Mouse (Mus musculus) stomach, postnatal 0 days (tissue): ENCODE results near the gene Rhpn2.

Experiments
- CTCF ChIP-seq: IDR thresholded peaks from 2 replicates; pipeline ENCODE4 v1.5.1; 2016; ENCODE audit warnings: antibody characterized with exemption, low read depth, mild to moderate bottlenecking, moderate library complexity
- EP300 ChIP-seq: optimal IDR thresholded peaks from 2 replicates; pipeline ENCODE3; 2016; ENCODE audit warnings: antibody characterized with exemption

DNA sequence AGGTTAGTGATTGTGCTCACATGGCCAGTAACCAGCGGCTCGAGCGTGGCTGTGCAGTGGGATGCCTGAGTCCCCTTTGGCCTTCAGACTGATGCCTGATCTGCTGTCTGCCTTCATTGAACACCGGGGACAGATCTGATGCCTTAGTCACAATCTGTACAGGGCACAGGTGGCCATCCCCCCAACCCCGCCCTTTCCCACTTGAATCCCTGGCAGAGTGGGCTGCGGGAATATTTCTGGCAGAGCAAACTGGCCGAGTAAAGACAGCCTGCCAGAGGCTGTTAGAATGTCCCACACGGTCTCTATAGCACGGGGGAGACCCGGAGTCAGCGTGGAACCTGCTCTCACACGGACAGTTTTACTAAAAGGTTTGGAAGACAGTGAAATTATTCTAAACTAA lies 23.7 kb downstream of the Rhpn2 start:
- TF ChIP-seq CTCF (no peak), EP300 (no peak)
